Mouse (Mus musculus): ENCODE measurements around the gene Pde8b.

Pde8b gene

DNA sequence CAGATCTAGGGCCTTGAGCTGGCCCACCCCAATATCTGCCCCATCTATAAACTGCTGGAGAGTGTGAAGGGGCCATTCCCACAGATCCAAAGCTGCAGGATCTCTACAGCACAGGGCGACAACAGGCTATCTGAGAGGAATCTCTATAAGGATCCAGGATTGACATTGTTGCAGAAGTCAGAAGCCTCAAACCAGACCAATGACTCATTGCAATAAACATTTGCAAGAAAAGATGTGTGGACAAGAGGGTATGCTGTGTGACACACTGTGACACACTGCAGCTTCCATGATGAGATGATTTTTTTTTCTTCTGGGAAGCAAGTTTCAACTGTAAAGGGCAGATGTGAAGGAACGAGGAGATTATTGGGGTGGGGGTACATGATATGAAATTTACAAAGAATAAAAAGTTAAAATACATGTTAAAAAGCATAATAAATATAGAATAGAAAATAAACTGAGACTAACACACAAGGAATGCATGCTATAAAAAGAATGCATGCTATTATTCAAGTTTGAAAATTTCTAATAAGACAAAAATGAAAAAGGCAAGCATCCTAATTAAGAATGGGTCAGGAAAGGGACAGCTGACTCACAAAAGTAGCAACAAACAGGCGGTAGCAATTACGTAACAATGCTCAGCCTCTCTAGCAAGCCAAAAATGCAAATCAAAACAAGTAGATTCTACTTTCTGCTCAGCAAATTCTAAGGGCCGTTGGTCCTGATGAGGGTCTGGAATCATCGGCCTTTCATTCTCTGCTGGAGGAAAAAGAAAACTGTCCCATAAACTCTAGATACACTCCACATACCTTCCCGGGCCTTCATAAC, 114.6 kb downstream of the Pde8b start:
- peak; percentile 14 for DNase-seq

DNA sequence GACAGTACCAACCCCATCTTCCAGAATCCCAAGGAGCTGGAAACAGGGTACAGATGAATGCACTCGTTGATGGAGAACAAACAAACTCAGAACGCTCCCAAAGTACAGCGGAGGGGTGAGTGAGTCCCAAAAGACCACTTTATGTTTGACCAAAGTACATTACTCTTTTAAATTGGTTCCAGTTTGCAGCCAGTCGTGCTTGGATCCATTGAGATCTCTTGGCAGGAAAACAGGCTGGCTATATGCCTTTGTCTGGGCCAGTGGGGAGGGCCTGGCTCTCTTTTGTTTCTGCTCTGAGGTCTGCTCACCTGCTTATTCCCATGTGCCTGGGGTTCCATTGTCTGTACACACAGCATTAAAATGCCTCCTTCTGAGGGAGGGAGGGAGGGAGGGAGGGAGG, 118.3 kb downstream of the Pde8b start:
- DNase-seq = no peak

DNA sequence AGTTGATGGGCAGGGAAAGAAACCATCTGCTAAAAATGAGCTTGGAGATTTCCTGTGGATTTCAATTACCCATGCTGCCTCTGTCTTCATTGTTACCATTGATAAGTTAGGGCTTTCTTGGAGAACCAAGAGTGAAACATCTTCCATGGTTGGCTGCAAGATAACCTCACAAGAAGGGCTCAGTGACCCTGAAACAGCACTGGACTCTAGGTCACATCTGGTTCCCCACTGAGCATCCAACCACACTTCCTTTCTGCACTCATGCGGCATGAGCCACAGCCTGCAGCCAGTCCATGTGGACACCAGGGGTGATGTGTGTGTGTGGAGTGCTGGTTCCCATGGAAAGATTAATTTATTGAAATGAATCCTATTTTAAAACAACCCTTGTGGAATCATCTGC, 119.1 kb downstream of the Pde8b start:
- DNase-seq = peak; percentile 41

DNA sequence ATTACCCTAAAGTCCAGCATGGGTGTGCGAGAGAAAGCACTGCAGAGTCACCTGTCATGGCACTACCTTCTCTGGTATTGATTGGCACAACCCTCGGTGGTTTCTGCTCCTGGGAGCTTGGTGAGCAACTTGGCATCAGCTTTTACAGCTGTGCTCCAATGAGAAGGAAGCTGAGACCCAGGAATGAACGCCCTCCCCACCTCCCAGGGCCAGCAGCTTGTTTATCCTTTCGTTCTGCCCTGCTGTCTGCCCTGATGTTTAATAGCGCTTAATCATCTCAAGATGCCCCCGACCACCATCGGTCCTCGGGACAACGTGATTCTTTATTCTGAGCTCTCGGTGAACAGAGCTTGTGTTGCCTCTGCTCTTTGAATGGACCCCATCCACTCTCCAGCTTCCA, 122.8 kb downstream of the Pde8b start:
- DNase-seq = no peak

DNA sequence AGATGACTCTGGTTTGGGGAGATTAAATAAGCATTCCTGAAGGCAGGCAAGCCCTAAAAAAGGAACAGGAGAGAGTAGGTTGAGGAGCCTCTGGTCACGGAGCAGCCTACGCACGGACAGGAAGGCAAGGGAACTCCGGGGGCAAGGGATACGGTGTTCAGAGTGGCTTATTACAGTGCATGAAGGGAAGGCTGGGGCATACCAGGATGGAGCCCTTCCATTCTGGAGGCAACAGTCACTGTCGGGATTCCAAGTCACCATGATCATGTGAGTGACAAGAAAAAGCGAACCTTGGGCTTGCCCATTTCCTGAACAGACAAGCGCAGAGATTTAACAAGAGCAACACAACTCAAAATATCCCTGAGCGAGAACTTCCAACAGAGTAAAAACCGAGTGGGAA, 123.3 kb downstream of the Pde8b start:
- no peak for DNase-seq

DNA sequence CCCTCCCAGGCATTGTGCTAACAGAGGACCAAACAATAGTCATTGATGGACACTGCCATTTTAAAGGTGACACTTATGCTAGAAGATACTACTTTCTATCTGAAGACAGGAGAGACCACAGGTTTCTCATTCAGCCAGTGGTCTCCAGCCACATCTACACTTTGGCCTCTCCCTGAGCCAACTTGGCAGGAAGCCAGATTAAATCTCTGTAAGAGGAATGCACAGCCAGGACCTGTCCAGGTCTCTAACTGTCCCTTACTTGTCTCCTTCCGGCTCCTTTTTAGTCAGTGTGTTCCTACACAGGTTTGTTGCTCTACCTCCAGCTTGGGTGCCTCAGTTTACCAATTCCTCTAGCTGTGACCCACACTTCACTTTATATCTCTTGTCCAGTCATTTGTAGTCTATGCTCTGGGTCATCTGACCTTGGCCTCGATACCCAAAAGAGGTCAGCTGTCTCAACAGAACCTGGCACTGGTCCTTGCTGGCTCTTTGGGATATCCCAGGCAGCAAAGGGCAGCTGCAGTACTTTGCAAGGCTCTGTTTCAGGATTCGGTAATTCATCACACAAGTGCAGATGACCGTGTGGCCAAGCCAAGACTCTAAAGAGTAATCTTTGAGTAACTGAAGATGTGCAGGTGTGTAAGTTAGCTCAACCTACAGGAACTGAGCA, 124.5 kb downstream of the Pde8b start:
- no peak for DNase-seq

DNA sequence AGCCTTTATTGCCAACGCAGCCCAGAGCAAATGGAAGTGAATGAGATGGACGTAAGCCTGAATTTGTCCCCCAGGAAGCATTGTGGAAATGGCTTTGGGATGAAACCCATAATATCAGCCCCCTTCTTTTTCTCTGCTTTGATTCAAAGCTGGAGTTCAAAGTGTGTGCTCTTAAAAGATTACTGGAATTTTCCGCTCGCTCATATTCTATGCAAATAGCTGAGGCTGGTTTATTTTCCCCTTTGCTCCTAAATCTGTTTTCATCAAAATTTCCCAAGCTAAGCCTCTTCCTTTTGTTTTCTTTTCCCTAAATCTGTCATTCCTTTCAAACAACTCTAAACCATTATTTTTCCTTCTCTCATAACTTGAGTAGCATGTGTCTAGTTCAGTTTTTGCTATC, 129.6 kb downstream of the Pde8b start:
- DNase-seq = peak; percentile 10

DNA sequence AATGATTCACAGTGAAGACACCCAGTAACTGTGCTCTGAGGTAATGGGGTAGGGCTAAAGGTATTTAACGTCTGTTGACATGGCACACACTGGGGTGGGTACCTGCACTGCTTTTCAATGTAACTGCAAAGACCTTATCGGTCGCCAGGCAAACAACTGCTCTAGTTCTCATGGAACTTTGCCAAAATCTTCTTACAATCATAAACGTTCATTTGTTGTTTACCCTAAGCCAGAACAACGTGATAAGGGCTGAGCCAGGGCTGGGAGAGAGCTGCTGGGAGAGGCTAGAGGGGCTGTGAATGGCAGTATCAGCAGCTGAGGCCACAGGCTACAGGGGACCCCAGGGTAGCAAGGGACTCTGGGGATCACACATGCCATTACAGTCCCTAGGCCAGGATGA, 136.4 kb downstream of the Pde8b start:
- no peak for DNase-seq

DNA sequence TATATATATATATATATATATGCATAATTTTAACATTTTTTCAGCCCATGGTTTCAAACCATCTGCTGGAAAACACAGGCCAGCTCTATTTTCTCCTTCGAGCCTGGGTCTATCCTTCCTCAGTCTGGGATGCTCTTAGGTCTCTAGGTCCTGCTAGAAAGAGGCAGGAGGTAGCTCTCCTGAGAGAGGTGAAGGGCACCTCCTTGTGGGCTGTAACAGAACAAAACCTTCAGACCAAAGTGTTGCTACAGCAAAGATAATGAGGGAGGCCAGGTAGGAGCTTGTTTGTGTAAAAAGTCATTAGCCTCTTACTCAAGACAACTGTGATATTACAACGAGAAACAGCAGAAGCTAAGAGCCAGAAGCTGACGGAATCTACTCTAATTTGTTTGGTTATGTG, 140.6 kb downstream of the Pde8b start:
- DNase-seq = no peak

DNA sequence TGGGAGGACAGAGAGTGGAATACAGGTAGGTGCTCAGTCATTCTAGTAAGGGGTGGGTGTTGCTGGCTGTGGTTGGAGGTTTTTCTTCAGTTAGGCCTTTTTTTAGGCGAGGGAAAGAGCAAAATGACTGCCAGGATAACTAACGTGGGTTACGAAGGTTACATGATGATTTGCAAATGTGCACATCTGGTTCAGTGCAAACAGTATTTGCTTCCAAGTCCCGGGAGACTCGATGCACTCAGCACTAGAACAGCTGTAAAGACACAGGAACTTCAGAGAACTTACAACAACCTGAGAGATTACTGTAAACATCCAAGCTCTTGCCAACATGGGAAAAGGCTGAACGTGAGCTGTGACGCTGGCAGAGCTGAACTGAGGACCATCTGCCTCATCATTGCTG, 142.1 kb downstream of the Pde8b start:
- DNase-seq = no peak

DNA sequence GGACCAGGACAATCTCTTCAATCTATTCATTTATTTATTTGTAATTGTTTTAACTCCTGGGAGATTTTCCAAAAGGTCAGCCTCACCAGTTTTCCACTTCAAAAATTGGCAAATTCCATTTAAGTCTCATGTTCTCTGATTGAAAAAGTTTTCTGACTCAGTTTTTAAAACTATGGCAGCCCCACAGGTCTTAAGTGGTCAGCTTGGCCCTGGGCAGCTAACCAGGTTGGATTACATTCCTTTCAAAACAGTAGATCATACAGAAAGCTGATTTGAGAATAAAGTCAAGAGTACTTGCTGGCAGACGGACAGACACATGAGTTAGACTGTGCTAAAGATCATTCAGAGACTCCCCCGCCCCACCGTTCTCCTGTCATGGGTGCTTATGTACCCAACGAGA, 145.3 kb downstream of the Pde8b start:
- no peak for DNase-seq

DNA sequence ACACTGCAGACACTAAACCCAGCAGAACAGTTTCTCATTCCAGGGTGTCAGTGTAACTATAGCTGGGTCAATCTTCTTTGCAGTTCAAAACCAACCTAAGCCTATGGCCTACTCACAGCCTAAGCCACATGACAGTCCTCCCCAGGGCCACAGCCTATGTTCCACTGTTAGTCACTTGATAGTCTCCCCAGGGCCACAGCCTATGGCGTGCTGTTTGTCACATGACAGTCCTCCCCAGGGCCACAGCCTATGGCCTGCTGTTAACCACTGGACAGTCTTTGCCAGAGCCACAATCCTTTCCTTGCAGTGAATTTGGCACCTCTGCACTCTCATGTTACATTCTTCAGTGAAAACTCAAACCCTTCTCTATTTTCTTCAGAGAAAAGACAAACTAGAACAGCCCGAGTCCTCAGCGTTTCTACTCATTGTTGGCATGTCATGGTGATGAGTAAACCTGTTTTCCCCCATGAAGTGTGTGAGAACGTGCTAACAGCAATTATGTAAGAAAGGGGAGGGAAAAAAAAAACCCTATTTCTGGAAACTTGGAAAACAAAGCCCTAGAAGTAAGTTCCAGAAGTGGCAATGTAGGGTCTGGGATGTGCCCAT, 147.0 kb downstream of the Pde8b start:
- no peak for DNase-seq

DNA sequence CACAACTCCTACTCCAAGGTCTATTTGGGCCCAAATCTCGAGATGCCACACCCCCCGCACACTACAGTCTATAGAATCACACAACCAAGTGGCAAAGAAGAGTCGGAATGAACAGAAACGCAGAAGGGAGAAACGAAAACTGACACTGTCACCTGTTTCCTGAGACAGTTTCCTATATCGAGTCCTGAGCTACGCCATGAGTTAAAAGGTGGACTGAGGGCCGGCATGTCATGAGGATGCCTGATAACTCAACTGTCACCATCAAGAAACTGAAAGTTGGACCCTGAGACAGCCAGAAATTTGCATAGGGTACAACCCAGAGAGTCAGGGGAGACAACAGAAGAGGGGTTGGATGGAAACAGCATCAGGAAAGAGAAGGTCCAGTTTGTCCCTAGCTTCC, 148.8 kb downstream of the Pde8b start:
- DNase-seq = no peak

DNA sequence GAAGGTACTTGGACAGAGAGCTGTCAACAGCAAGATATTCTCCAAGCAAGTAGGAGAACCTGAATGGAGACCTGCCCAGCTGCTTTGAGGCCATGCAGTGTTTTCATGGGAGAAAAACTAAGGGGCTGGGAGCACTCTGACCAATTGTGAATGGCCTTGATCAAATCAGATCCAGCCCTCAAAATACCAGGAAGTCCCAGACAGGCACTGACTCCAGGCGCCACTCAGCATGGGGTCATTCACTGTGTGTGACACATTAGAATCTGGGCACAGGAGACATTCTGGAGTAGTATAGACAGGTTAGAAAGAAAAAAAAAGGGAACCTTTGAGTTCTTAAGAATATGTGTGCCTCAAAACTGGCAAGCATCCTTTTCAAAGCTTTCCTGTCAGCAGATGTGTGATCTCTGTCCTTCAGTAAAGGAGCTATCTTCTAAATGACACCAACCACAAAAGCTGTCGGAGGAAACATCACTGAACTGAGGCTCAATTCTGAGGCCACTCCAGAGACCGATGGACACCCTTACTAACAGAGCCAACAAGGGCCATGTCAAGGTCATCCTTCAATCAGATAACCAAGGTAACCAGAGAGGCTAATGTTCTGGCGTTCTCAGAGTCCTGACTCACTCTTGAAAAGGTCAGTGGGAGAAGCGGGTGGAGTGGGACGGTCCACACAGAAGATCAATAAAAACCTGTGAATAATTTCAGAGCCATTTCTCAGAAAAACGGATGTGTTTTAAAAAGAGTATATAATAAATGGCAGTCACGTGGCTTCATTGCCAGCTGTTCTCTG, 151.0 kb downstream of the Pde8b start:
- no peak for DNase-seq

DNA sequence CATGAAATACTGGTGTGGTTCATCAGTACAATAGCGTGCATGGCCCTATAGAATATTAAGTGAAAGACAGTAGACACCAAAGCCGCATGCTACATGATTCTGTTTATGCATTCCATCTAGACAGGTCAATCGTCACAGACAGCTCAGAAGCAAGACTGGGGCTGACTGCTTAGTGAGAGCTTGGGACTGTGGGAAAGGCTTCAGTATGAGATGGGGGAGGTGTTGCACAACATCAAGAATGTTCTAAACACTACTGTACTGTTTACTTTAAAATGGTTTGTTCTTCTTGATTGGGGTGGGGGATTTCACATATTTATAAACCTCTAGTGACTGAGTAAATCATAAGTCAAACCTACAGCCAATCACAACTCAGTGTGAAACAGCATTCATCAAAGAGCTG, 153.5 kb downstream of the Pde8b start:
- DNase-seq = no peak

DNA sequence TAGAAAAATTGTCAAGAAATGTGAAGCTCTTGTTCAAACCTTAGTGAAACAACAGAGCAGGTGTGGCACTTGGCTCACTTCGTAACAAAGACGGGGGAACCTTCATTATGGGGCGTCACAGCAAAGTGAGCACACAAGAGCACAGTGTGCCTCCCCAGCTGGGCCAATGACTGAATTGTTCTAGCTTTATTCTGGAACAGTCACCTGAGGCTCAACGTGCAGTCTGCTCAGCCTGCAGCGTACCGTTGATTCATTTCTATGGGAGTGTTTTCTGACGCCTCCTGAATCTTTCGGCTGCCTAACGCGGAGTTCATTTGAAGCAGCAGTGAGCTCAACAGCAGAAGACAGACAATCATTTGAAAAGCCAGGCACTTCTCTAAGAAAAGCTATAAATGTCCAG, 154.3 kb downstream of the Pde8b start:
- DNase-seq = no peak

DNA sequence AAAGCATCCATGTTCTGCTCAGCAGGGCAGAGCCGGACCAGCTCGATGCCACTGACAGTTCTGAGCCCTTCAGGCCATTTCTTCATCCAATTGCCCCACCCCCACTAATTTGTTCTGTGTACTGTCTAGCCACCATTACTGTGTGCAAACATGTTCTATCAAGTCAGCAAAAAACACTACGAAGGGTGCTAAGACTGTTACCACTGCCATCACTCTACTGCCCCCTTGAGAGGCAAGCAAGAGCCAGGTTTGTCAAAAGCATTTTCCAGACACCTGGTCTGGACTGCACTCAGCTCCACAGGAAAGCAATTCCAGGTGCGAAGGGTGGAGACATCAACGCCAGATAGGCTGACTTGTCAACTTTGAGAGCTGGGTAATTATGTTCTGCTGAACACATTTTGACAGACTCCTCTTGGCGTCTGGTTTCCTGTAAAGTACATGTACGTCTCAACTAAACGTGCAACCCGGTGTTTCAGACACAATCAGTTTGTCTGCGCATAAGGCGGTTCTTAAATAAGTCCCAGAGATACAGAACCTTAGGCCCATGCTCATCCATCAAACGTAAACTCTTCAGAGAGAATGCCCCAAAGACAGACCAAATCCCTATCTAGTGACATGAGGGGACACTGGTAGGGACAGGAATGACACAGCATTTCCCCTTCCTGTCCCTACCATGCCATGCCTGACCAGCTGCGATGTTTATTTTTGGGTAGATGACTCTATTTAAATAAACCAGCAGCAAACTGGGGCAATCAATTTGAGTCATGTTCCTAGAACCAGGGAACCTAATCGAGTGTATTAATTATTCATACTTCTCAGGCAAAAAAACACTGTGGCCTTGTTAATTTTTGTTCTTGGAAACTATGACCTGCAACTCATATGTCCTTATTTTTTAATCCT, 158.3 kb downstream of the Pde8b start:
- no peak for DNase-seq

DNA sequence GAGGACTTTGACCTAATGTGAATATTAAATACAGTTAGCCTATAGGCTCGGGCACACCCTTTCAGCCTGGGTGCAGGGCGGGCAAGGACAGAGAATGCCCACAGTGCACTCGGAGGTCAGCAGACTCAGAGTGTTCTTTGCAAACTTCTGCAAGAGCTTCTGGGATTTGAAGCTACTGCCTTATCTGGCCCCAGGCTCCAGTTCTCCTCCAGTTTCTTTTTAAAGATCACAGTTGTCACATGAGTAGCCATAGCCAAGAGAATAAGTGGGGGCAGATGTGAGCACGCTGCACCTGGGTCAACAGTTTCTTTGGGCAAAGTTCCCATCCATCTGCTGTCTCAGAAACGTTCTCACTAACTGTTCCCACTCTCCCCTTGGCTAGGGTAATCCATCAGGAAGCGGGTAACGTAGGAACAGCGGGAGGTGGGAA, 162.8 kb downstream of the Pde8b start:
- no peak for DNase-seq

DNA sequence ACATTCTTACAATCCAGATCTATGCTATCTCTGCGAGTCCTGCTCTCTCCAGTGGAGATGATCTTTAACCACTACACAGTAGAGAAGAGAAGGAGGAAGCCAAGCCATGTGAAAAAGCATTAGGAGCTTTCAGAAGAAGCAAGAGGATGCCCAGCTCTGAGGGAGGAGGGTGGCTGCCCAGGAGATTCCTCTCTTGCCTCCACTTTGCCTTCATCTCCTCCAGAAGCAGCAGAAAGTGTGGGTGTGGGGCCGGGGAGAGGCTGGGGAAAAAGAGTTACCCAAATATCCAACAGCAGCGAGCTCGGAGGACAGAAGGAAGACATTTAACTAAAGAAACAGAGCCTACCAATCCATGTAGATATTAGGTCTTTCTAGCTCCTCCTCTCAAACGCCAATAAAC, 164.1 kb downstream of the Pde8b start:
- no peak for DNase-seq

DNA sequence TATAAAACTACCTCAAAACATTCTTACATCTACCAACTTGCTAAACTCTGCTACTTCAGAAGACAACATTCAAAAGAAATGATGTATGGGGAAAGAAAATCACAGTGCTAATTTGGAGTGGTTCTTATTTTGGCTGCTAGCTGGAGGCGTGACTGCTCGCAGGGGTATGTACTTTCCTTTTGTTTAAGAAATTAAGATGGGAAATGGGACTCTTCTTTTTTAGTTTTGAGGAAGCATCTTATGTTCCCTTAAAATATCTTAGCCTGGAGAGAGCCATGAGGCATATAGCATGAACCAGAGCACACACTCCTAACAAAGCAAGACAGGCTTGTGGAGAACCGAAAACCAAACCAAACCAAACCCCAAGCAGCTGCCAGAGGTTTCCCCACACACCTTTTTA, 167.5 kb downstream of the Pde8b start:
- no peak for DNase-seq

DNA sequence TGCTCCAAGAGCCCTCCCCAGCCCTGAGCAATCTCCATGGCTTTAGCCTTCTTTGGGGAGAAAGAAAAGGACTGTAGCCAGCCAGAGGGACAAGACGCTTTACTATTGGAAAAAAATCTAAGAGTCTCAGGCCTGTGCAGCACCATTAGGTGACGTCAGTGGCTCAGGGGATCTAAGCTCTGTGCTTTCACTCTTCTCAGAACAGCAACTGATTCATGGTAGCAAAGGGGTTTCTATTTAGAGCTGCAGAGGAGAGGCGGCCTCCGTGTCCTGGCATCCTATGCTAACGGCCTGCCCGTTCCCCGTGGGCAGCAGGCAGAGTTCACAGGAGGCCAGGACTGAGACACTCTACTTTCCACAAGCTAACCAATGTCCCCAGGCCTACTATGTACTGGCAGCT, 169.1 kb downstream of the Pde8b start:
- DNase-seq = no peak

DNA sequence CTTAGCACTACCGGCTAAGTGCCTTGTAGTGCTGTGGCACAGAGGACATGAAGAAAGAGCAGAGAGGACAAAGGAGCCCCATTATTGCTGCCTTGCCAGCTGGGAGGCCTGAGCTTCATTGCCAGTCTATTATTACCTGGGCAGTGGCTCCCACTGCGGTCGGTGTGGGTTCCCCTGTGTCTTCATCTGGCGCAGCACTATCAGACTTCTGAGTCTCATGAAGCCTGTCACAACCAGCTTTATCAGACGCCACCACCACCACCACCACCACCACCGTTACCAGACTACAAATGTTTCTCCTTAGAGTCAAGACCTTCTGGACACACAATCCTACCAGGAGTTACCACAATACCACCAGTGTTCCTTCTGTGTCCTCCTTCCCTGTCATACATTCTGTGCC, 171.6 kb downstream of the Pde8b start:
- no peak for DNase-seq

Data from kidney, adult 9 months (tissue).